Comparison of ENCODE assay signal across 8 mouse cellular contexts in genomic region chr7:128724761-128725160, GRCm38 (mm10). TPM values are rescaled to one million over a fixed set of nuclear protein-coding genes. Genes with fewer than 3 reads are reported as not detected.
A peak's percentile ranks its signal among the peaks of the same experiment; 100 is the strongest.
DNase-seq lines count a peak whose midpoint lies in the region; ATAC-seq and TF ChIP-seq lines count a peak whose summit lies in the region.

No protein-coding gene starts in this region.

- H3K79me2 ChIP-seq in MEL (ENCODE audit: control insufficient read depth, insufficient read depth, low read length, poor library complexity) = peaks cover 18% of the 10 kb centered on the region

- no peak overlapping the region for H3K27ac ChIP-seq in MEL (ENCODE audit: control insufficient read depth, low read depth, low read length)
- H3K27ac ChIP-seq in forebrain, postnatal 0 days (ENCODE audit: low read depth, low read length) = peak overlapping the region; percentile 54
- no peak overlapping the region for H3K27ac ChIP-seq in liver, embryonic 16.5 days (ENCODE audit: low read length)
- no peak overlapping the region for H3K27ac ChIP-seq in neural tube, embryonic 13.5 days (replicated peaks)

- peak; percentile 28 to 70 (median 67) for TF ChIP-seq CTCF in MEL (IDR thresholded peaks at IDR 0.05 in 2 of 3, conservative IDR thresholded peaks at IDR 0.05 in 1 of 3; ENCODE audit: control insufficient read depth in 1 of 3, insufficient read depth in 1 of 3, low read depth in 2 of 3, low read length in 3 of 3, poor library complexity in 1 of 3, severe bottlenecking in 1 of 3)
- TF ChIP-seq CTCF in forebrain, postnatal 0 days (IDR thresholded peaks at IDR 0.05; ENCODE audit: low read depth) = peak; percentile 87

- TF ChIP-seq POLR2A in MEL (IDR thresholded peaks at IDR 0.05; ENCODE audit: control insufficient read depth in 1 of 2, insufficient read depth in 1 of 2, low read depth in 1 of 2, low read length in 2 of 2, poor library complexity in 1 of 2) = no peak

- H3K4me3 ChIP-seq in MEL (ENCODE audit: control insufficient read depth in 1 of 2, insufficient read depth in 1 of 2, low read depth in 2 of 2, low read length in 2 of 2) = no peak overlapping the region
- no peak overlapping the region for H3K4me3 ChIP-seq in forebrain, postnatal 0 days (ENCODE audit: low read depth, low read length)
- no peak overlapping the region for H3K4me3 ChIP-seq in liver, embryonic 16.5 days (ENCODE audit: low read depth, low read length)
- no peak overlapping the region for H3K4me3 ChIP-seq in neural tube, embryonic 13.5 days

- peak; percentile 76 for DNase-seq in MEL (ENCODE audit: low read depth, low spot score)
- DNase-seq in cerebellum, adult 18-20 months = peak; percentile 60 to 78
- peak; percentile 91 for DNase-seq in forebrain, postnatal 0 days
- peak; percentile 75 for DNase-seq in heart, postnatal 4 days
- DNase-seq in layer of hippocampus, adult 18-20 months (ENCODE audit: low spot score in 2 of 2) = peak; percentile 67 to 91
- DNase-seq in thymus, postnatal 14 days = peak; percentile 79

- TF ChIP-seq EP300 in MEL (IDR thresholded peaks at IDR 0.05; ENCODE audit: low read depth in 1 of 2, low read length in 2 of 2) = no peak

- no peaks in the 10 kb centered on the region for H3K9me3 ChIP-seq in MEL (replicated peaks; ENCODE audit: insufficient read depth, low read length)
- no peaks in the 10 kb centered on the region for H3K9me3 ChIP-seq in forebrain, postnatal 0 days (ENCODE audit: low read length)
- H3K9me3 ChIP-seq in liver, embryonic 16.5 days (replicated peaks; ENCODE audit: control insufficient read depth, low read length) = no peaks in the 10 kb centered on the region
- no peaks in the 10 kb centered on the region for H3K9me3 ChIP-seq in neural tube, embryonic 13.5 days

- H3K9ac ChIP-seq in MEL (ENCODE audit: control insufficient read depth, low read depth, low read length, poor library complexity, severe bottlenecking) = no peak overlapping the region
- no peak overlapping the region for H3K9ac ChIP-seq in forebrain, postnatal 0 days
- H3K9ac ChIP-seq in liver, embryonic 16.5 days (ENCODE audit: low read depth, low read length) = no peak overlapping the region
- H3K9ac ChIP-seq in neural tube, embryonic 13.5 days = no peak overlapping the region

- peaks cover 0 to 19% of the 10 kb centered on the region in 2 experiments; a peak in 2 of 4 replicates for H3K36me3 ChIP-seq in MEL (ENCODE audit: control insufficient read depth in 1 of 2, insufficient read depth in 2 of 2, low read length in 2 of 2)
- peaks cover 22% of the 10 kb centered on the region for H3K36me3 ChIP-seq in forebrain, postnatal 0 days (ENCODE audit: insufficient read depth)
- H3K36me3 ChIP-seq in liver, embryonic 16.5 days (ENCODE audit: control insufficient read depth, insufficient read depth) = peaks cover 5% of the 10 kb centered on the region; the same call in 1 of the 2 replicates
- peaks cover 33% of the 10 kb centered on the region for H3K36me3 ChIP-seq in neural tube, embryonic 13.5 days

- 12% methylated on average over 4 of the region's 4 CpGs for whole genome bisulfite sequencing in forebrain, postnatal 0 days
- WGBS in liver, embryonic 16.5 days (ENCODE audit: insufficient replicate concordance) = 18% methylated on average over 4 of the region's 4 CpGs
- WGBS in neural tube, embryonic 13.5 days = 34% methylated on average over 4 of the region's 4 CpGs

- peak; percentile 47 for TF ChIP-seq RAD21 in MEL (IDR thresholded peaks at IDR 0.05; ENCODE audit: low read depth, low read length)

- no peaks in the 10 kb centered on the region; a peak in 1 of 4 replicates for H3K4me1 ChIP-seq in MEL (ENCODE audit: control insufficient read depth in 1 of 2, insufficient read depth in 2 of 2, low read length in 2 of 2)
- peaks cover 11% of the 10 kb centered on the region for H3K4me1 ChIP-seq in forebrain, postnatal 0 days (ENCODE audit: insufficient read depth)
- H3K4me1 ChIP-seq in liver, embryonic 16.5 days (ENCODE audit: control insufficient read depth, low read depth, low read length) = peaks cover 4% of the 10 kb centered on the region
- H3K4me1 ChIP-seq in neural tube, embryonic 13.5 days (replicated peaks) = peaks cover 26% of the 10 kb centered on the region; the same call in 1 of the 2 replicates

- H3K4me2 ChIP-seq in forebrain, postnatal 0 days (ENCODE audit: low read depth) = no peak overlapping the region
- H3K4me2 ChIP-seq in liver, embryonic 16.5 days (ENCODE audit: low read depth, low read length) = no peak overlapping the region
- no peak overlapping the region for H3K4me2 ChIP-seq in neural tube, embryonic 13.5 days

- H3K27me3 ChIP-seq in MEL (ENCODE audit: control insufficient read depth in 1 of 2, insufficient read depth in 2 of 2, low read length in 2 of 2) = no peaks in the 10 kb centered on the region
- no peaks in the 10 kb centered on the region for H3K27me3 ChIP-seq in forebrain, postnatal 0 days (ENCODE audit: insufficient read depth, low read length)
- no peaks in the 10 kb centered on the region for H3K27me3 ChIP-seq in liver, embryonic 16.5 days (ENCODE audit: control insufficient read depth, insufficient read depth, low read depth, low read length)
- H3K27me3 ChIP-seq in neural tube, embryonic 13.5 days = no peaks in the 10 kb centered on the region

- ATAC-seq in forebrain, postnatal 0 days = peak; percentile 97
- ATAC-seq in liver, embryonic 16.5 days (ENCODE audit: low read depth) = peak; percentile 69
- ATAC-seq in neural tube, embryonic 13.5 days (ENCODE audit: low read depth) = peak; percentile 83

TF ChIP-seq in MEL, 35 proteins besides CTCF, POLR2A, EP300 and RAD21:
- TF ChIP-seq MEF2A (IDR thresholded peaks at IDR 0.05; ENCODE audit: extremely low read depth, insufficient replicate concordance, low read depth, low read length, poor library complexity, severe bottlenecking) = no peak
- TF ChIP-seq KAT2A (conservative IDR thresholded peaks at IDR 0.05; ENCODE audit: low read depth, low read length) = no peak
- no peak for TF ChIP-seq HCFC1 (IDR thresholded peaks at IDR 0.05; ENCODE audit: low read depth, low read length)
- no peak for TF ChIP-seq ZNF384 (IDR thresholded peaks at IDR 0.05; ENCODE audit: low read depth, low read length)
- TF ChIP-seq MYC (IDR thresholded peaks at IDR 0.05; ENCODE audit: low read depth, low read length) = peak; percentile 72; the same call in 1 of the 2 replicates
- TF ChIP-seq MYB (IDR thresholded peaks at IDR 0.05; ENCODE audit: low read depth, low read length) = no peak
- no peak for TF ChIP-seq POLR2AphosphoS2 (IDR thresholded peaks at IDR 0.05; ENCODE audit: low read length)
- TF ChIP-seq SMC3 (IDR thresholded peaks at IDR 0.05; ENCODE audit: low read depth, low read length) = peak; percentile 40
- TF ChIP-seq NRF1 (IDR thresholded peaks at IDR 0.05; ENCODE audit: insufficient read depth, low read depth, low read length, poor library complexity, severe bottlenecking) = no peak
- TF ChIP-seq CHD2 (IDR thresholded peaks at IDR 0.05; ENCODE audit: low read length) = no peak
- TF ChIP-seq NELFE (IDR thresholded peaks at IDR 0.05; ENCODE audit: low read depth, low read length) = no peak
- no peak for TF ChIP-seq GATA1 (IDR thresholded peaks at IDR 0.05; ENCODE audit: low read depth, low read length)
- no peak for TF ChIP-seq TAL1 (IDR thresholded peaks at IDR 0.05; ENCODE audit: low read length)
- TF ChIP-seq JUND (IDR thresholded peaks at IDR 0.05; ENCODE audit: low read depth, low read length) = no peak
- no peak for TF ChIP-seq USF2 (IDR thresholded peaks at IDR 0.05; ENCODE audit: borderline replicate concordance in 1 of 2, insufficient read depth in 1 of 2, low read depth in 1 of 2, low read length in 2 of 2)
- TF ChIP-seq SIN3A (IDR thresholded peaks at IDR 0.05; ENCODE audit: low read length) = no peak
- TF ChIP-seq GABPA (IDR thresholded peaks at IDR 0.05; ENCODE audit: low read depth, low read length) = no peak
- TF ChIP-seq USF1 (IDR thresholded peaks at IDR 0.05; ENCODE audit: low read depth, low read length) = peak; percentile 53; the same call in 1 of the 2 replicates
- no peak for TF ChIP-seq MAFK (IDR thresholded peaks at IDR 0.05; ENCODE audit: borderline replicate concordance, low read depth, low read length)

RNA-seq across cellular contexts. Expression of gene Mcmbp, which starts 15.5 kb away (rescaled TPM):
- total RNA-seq in MEL (2012; rRNA removed) = 44.6 and 49.3 TPM in 2 replicates
- polyA plus RNA-seq in MEL (2012; ENCODE audit: insufficient read depth in 1 of 2, insufficient read length in 2 of 2, low read depth in 1 of 2, low replicate concordance in 2 of 2, missing spikeins in 1 of 2) = 10 to 100 TPM in 1 of 2 experiments, not detected in 1; 91.1 TPM
- 34.6 and 43.3 TPM in 2 replicates for total RNA-seq in forebrain, postnatal 0 days (2014; rRNA removed)
- 32.4 and 42.0 TPM in 2 replicates for polyA plus RNA-seq in forebrain, postnatal 0 days (2015; fragmentation: Nextera tagmentation; extraction: Ambion mirVana)
- total RNA-seq in heart, postnatal 4 days (2021) = 10 to 100 TPM; 43.8 to 45.7 TPM
- total RNA-seq in layer of hippocampus, adult 18-20 months (2021) = 10 to 100 TPM; 27.4 to 28.1 TPM
- polyA plus RNA-seq in liver, embryonic 16.5 days (2015; fragmentation: Nextera tagmentation; extraction: Ambion mirVana) = 17.4 and 17.8 TPM in 2 replicates
- 50.0 and 52.8 TPM in 2 replicates for polyA plus RNA-seq in neural tube, embryonic 13.5 days (2015; fragmentation: Nextera tagmentation; extraction: Ambion mirVana)

RNA-seq across cellular contexts. Expression of gene Sec23ip, which starts 20.0 kb away (rescaled TPM):
- 20.7 and 21.2 TPM in 2 replicates for total RNA-seq in MEL (2012; rRNA removed)
- polyA plus RNA-seq in MEL (2012; ENCODE audit: insufficient read depth in 1 of 2, insufficient read length in 2 of 2, low read depth in 1 of 2, low replicate concordance in 2 of 2, missing spikeins in 1 of 2) = 10 to 100 TPM in 1 of 2 experiments, not detected in 1; 43.7 TPM
- 18.3 and 22.0 TPM in 2 replicates for total RNA-seq in forebrain, postnatal 0 days (2014; rRNA removed)
- polyA plus RNA-seq in forebrain, postnatal 0 days (2015; fragmentation: Nextera tagmentation; extraction: Ambion mirVana) = 16.6 and 23.8 TPM in 2 replicates
- 10 to 100 TPM; 34.9 to 36.3 TPM for total RNA-seq in heart, postnatal 4 days (2021)
- total RNA-seq in layer of hippocampus, adult 18-20 months (2021) = 10 to 100 TPM; 49.7 to 50.6 TPM
- polyA plus RNA-seq in liver, embryonic 16.5 days (2015; fragmentation: Nextera tagmentation; extraction: Ambion mirVana) = 15.6 and 16.8 TPM in 2 replicates
- polyA plus RNA-seq in neural tube, embryonic 13.5 days (2015; fragmentation: Nextera tagmentation; extraction: Ambion mirVana) = 37.8 and 42.4 TPM in 2 replicates
